Mouse (Mus musculus) small intestine, adult 2 months (tissue): ENCODE results near the gene Nt5e.

Experiments
- CTCF ChIP-seq: fragments of 200-500 bp; IDR thresholded peaks from 2 replicates; pipeline ENCODE4 v1.5.1; 2012; ENCODE audit warnings: low read depth, mild to moderate bottlenecking, control low read depth, inconsistent platforms, low read length, moderate library complexity, mixed read lengths; ENCODE audit not compliant: insufficient replicate concordance, insufficient read length; ENCODE audit errors: extremely low read depth
- POLR2A ChIP-seq: fragments of 200-500 bp; IDR thresholded peaks from 2 replicates; pipeline ENCODE4 v1.6.1; 2012; ENCODE audit warnings: low read depth, mild to moderate bottlenecking, control low read depth, inconsistent platforms, low read length, moderate library complexity

GRCm38 (mm10) chr9:88344424-88344823 lies 17.4 kb downstream of the Nt5e start:
- TF ChIP-seq POLR2A (no peak), CTCF (no peak)
